Mouse (Mus musculus) stomach, postnatal 0 days (tissue): ENCODE data around the gene Tpk1. TPM values are rescaled to one million over a fixed set of nuclear protein-coding genes. Genes with fewer than 3 reads are reported as not detected.

Experiments
- ATAC-seq: fragments of 200-750 bp; cut with Nextera tagmentation; 2 replicates; pipeline ENCODE4 v1.8.0; 2017; ENCODE audit not compliant: low FRiP score, low TSS enrichment
- DNase-seq: peaks from one replicate; pipeline ENCODE4 v3.0.0-alpha.2; 2016; ENCODE audit warnings: low spot score
- H3K27ac ChIP-seq: fragments of 300-500 bp; sonication (generic); replicated peaks from 2 replicates; pipeline ENCODE4 v1.5.1; 2014; ENCODE audit warnings: mild to moderate bottlenecking, control low read depth
- H3K27me3 ChIP-seq: fragments of 300-500 bp; sonication (generic); 2 replicates; pipeline ENCODE4 v1.6.1; 2014; ENCODE audit warnings: low read length; ENCODE audit not compliant: control insufficient read depth, insufficient read depth
- H3K36me3 ChIP-seq: fragments of 300-500 bp; sonication (generic); 2 replicates; pipeline ENCODE4 v1.6.1; 2014; ENCODE audit warnings: low read length, mixed read lengths; ENCODE audit not compliant: control insufficient read depth, insufficient read depth
- H3K4me1 ChIP-seq: fragments of 300-500 bp; sonication (generic); replicated peaks from 2 replicates; pipeline ENCODE4 v1.6.1; 2014; ENCODE audit warnings: antibody characterized with exemption; ENCODE audit not compliant: control insufficient read depth, insufficient read depth
- H3K4me2 ChIP-seq: fragments of 300-500 bp; sonication (generic); replicated peaks from 2 replicates; pipeline ENCODE4 v1.6.1; 2014; ENCODE audit warnings: low read depth, mild to moderate bottlenecking, control low read depth, moderate library complexity
- H3K4me3 ChIP-seq: fragments of 300-500 bp; sonication (generic); 2 replicates; pipeline ENCODE4 v1.5.1; 2014; ENCODE audit warnings: low read depth, low read length, control low read depth
- H3K9ac ChIP-seq: fragments of 300-500 bp; sonication (generic); 2 replicates; pipeline ENCODE4 v1.6.1; 2014; ENCODE audit warnings: mild to moderate bottlenecking, low read length, control low read depth, mixed read lengths
- H3K9me3 ChIP-seq: fragments of 300-500 bp; sonication (generic); 2 replicates; pipeline ENCODE4 v1.6.1; 2016; ENCODE audit warnings: low read length; ENCODE audit not compliant: control insufficient read depth
- CTCF ChIP-seq: IDR thresholded peaks from 2 replicates; pipeline ENCODE4 v1.5.1; 2016; ENCODE audit warnings: antibody characterized with exemption, low read depth, mild to moderate bottlenecking, moderate library complexity
- EP300 ChIP-seq: optimal IDR thresholded peaks from 2 replicates; pipeline ENCODE3; 2016; ENCODE audit warnings: antibody characterized with exemption
- WGBS: fragments of 180-500 bp; shearing (Covaris S2); extraction: QIAGEN DNeasy Blood & Tissue Kit; methylation state at CpG from one replicate; pipeline ENCODE4 v1.1.7; 2014; 5-methylcytosine and 5-hydroxymethylcytosine counted together
- polyA plus RNA-seq: library from polyadenylated mRNA; unstranded; fragments of >200 nt; fragmentation: Nextera tagmentation; extraction: Ambion mirVana; gene quantifications from 2 replicates; pipeline ENCODE4 v1.2.1, GENCODE M21; 2015

The Tpk1 gene
- polyA plus RNA-seq, 1 experiment from 2014 or later: 21.4 TPM

- no peak overlapping the region for H3K4me3 ChIP-seq
- no peaks in the 10 kb centered on the region for H3K4me1 ChIP-seq
- DNase-seq: no peak
- no peaks in the 10 kb centered on the region for H3K9me3 ChIP-seq
- no peak for ATAC-seq
- H3K4me2 ChIP-seq: no peak overlapping the region
- no peaks in the 10 kb centered on the region for H3K27me3 ChIP-seq
- H3K27ac ChIP-seq: no peak overlapping the region
- H3K36me3 ChIP-seq: no peaks in the 10 kb centered on the region
- WGBS: 48% methylated on average over 1 of the region's 1 CpGs
- TF ChIP-seq CTCF (no peak), EP300 (no peak)
- H3K9ac ChIP-seq: no peak overlapping the region
Measured at GRCm38 (mm10) chr6:43551410-43551809, 114.7 kb downstream of the Tpk1 start.

GRCm38 (mm10) chr6:43546537-43546936 lies 119.5 kb downstream of the Tpk1 start:
- no peak overlapping the region for H3K4me3 ChIP-seq
- H3K27ac ChIP-seq: no peak overlapping the region
- no peak for ATAC-seq
- H3K27me3 ChIP-seq: no peaks in the 10 kb centered on the region
- WGBS: 33% methylated on average over 1 of the region's 1 CpGs
- DNase-seq: no peak
- no peak overlapping the region for H3K4me2 ChIP-seq
- H3K4me1 ChIP-seq: no peaks in the 10 kb centered on the region
- TF ChIP-seq EP300 (no peak), CTCF (no peak)
- H3K9me3 ChIP-seq: no peaks in the 10 kb centered on the region
- no peak overlapping the region for H3K9ac ChIP-seq
- H3K36me3 ChIP-seq: no peaks in the 10 kb centered on the region

GRCm38 (mm10) chr6:43537252-43537870 lies 128.7 kb downstream of the Tpk1 start:
- no peak overlapping the region for H3K4me3 ChIP-seq
- no peak for DNase-seq
- no peaks in the 10 kb centered on the region for H3K27me3 ChIP-seq
- TF ChIP-seq EP300 (no peak), CTCF (no peak)
- H3K36me3 ChIP-seq: no peaks in the 10 kb centered on the region
- H3K9me3 ChIP-seq: no peaks in the 10 kb centered on the region
- no peak overlapping the region for H3K9ac ChIP-seq
- WGBS: 68% methylated on average over 2 of the region's 2 CpGs
- no peak overlapping the region for H3K4me2 ChIP-seq
- no peak for ATAC-seq
- H3K4me1 ChIP-seq: no peaks in the 10 kb centered on the region
- no peak overlapping the region for H3K27ac ChIP-seq

DNA sequence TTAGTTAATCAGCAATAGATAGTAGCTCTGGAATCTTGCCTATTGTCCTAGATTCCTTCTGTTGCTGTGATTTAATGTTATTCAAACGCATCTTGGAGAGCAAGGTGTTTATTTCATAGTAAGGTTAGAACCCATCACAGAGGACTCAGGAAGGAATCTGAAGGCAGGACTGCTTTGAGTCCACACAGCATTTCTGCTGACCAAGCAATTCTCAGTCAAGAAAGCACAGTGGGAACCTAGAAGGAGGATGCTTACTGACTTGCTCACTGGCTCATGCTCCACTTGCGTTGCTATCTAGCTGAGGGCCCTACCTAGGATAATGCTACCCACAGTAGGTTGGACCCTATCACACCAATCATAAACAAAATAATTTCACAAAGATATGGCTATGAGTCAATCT lies 130.6 kb downstream of the Tpk1 start:
- Histone ChIP-seq H3K27ac (no peak overlapping the region), H3K9ac (no peak overlapping the region), H3K4me2 (no peak overlapping the region), H3K27me3 (no peaks in the 10 kb centered on the region), H3K4me3 (no peak overlapping the region), H3K4me1 (no peaks in the 10 kb centered on the region), H3K9me3 (no peaks in the 10 kb centered on the region), H3K36me3 (no peaks in the 10 kb centered on the region)
- TF ChIP-seq EP300 (no peak), CTCF (no peak)
- ATAC-seq: no peak
- WGBS: 83% methylated on average over 2 of the region's 2 CpGs
- DNase-seq: no peak

GRCm38 (mm10) chr6:43533323-43533722 lies 132.8 kb downstream of the Tpk1 start:
- ATAC-seq (no peak), DNase-seq (no peak)
- TF ChIP-seq CTCF (no peak), EP300 (no peak)

DNA sequence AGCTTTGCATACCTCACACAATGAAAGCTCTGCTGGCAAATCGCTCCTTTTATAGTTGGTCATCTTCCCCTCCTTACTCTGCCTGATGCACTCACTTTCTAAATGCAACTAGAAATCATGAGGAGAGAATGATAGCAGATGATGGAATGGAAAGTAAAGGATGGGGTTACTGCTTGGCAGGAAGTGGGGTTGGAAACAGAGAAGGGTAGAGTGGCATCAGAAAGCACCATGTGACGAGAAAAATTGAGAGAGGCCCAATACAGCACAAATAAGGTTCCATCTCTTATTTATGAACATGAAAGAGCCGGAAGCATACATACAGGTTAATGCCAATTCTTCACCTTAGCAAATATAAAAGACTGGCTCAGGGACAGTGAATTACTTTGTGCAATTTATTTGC lies 133.3 kb downstream of the Tpk1 start:
- DNase-seq (no peak), ATAC-seq (no peak)
- 68% methylated on average over 3 of the region's 3 CpGs for WGBS
- Histone ChIP-seq H3K27ac (no peak overlapping the region), H3K4me2 (no peak overlapping the region), H3K9me3 (no peaks in the 10 kb centered on the region), H3K36me3 (no peaks in the 10 kb centered on the region), H3K4me3 (no peak overlapping the region), H3K9ac (no peak overlapping the region), H3K27me3 (no peaks in the 10 kb centered on the region), H3K4me1 (no peaks in the 10 kb centered on the region)
- no peak for TF ChIP-seq EP300
- no peak for TF ChIP-seq CTCF

More at GRCm38 (mm10) chr6:43533323-43533722, 132.8 kb downstream of the Tpk1 start:
- no peak overlapping the region for H3K27ac ChIP-seq
- no peaks in the 10 kb centered on the region for H3K36me3 ChIP-seq
- H3K9ac ChIP-seq: no peak overlapping the region
- H3K4me1 ChIP-seq: no peaks in the 10 kb centered on the region
- no peaks in the 10 kb centered on the region for H3K27me3 ChIP-seq
- H3K4me3 ChIP-seq: no peak overlapping the region
- no peak overlapping the region for H3K4me2 ChIP-seq
- H3K9me3 ChIP-seq: no peaks in the 10 kb centered on the region
